Mouse (Mus musculus): Measurements from ENCODE around the gene Smbd1.

Gene Smbd1

DNA sequence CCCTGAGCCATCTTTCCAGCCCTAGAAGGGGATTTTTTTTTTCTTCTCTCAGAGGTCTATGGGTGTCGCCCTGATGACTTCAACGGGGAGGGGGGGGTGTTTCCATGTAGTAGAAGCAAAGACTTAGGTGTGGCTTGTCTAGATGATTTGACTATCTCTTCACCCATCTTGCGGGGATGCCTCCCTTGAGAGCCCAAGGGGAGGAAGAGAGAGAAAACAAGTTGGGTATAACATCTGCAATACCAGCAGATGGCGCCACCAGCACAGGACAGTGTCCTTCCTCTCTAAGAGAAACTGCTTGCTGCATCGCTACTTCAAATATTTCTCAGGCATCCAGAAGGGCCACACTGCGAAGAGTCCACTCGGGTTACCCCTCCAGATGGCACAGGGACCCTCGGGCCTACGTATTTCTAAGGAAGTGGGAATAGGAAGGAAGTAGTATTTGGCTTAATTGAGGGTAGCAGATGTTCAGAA lies 2.6 kb upstream of the Smbd1 start:
- peak; percentile 98 for DNase-seq

DNA sequence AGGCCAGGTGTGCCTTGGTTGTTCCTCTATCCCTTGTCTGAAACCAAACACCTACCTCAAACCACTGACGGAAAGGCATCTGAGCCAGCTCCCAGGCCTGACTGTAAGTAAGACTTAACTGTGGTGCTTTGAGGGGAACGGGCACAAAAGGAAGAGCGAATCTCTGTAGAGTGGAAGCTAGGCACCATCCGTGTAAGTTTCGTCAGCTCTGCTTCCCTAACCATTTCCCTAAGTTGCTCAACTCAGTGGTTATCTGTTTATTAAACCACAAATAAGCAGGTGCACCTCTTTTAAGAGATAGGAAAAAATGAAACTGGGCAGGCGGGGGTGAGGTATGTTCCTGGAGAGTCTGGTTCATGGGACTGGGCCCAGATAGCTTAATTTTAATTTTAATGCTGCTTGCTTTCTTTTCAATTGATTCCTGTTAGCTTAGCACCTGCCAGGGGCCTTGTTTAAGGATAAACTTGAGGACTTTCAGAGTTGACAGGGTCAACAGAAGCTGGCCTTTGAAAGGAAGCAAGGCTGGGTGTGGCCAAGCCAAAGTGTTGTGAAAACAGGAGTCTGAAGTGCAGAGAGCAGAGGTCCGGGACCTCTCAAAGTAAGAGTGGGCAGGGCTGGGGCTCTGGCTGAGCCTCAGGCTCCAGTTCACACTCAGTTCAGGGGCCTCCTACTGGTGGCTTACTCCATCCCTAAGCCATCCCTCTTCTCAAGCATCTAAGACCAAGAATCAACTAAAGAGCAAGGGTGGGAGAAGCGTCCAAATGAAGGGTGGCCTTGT lies 2.7 kb downstream of the Smbd1 start:
- DNase-seq = no peak

DNA sequence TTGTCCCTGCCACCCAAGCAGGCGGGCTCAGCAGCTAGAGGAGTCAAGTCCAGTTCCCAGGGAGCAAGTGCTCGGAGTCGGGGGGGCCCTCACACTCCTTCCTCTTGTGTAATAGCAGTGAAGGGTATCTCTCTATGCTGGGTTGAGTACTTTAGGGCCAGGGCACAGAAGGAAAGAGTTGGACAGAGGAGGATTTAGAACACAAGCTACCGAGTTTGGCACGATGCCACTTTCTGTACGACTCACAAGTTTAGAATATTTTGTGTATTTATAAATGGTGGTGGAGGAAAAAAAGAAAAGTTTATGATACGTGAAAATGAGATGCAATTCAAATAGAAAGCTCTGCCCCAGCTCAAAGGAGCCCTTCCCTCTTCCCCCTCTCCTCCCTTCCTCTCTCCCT lies 5.1 kb downstream of the Smbd1 start:
- no peak for DNase-seq

DNA sequence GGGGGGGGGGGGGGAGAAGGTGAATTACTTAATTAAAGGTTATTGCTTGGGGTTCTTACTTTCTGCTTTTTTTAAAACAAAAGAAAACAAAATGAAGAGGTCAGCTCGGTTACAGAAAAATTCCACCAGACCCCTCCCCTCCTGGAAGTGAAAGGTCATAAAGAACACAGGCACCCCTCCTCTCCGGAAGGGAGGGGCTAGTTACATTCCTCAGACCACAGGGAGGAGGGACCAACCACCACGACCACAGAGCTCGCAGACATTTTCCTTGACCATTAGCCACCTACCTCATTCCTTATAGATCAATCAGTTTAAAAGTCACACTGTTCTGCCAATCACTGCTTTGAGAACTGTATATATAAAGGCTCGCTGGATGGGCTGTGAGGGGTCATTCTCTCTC lies 6.4 kb downstream of the Smbd1 start:
- no peak for DNase-seq

DNA sequence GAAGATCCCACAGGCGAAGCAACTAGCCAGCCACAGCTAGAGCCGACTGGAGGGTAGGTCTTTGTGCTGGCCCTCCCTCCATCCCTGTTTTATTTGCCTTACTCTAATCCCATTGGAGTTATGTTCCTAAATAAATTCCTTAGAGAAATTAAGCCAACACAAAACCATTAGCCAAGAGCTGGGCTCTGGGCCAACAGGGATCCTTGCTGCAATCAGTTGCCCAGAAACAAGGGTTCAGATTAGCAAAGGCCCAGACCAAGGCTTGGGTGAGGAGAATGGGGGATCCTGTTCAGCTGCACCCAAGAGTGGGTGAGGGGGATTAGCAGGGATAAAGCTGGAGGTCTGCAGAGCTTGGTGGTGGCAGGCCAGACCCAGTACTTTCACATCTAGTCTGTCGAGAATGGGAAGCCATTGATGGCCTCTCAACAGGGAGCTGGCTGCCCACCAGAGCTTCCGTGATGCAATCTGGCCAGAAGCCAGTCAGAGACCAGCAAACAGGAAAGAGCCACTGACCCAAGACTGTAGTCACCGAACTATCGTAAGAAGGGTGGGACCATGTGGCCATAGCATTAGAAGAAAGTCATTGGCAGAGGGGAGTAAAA lies 6.9 kb downstream of the Smbd1 start:
- no peak for DNase-seq

DNA sequence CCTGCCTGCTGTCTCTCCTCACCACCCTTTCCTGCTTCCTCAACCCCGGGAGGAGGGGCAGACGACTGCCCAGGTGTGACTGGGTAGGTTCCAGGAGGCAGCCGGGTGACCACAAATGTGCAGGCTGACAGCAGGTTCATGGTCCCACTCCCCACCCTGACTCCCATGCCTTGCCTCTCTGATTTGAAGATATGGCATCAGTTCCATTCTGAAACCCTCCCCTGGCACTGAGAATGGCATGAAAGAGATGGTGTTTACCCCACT lies 12.9 kb downstream of the Smbd1 start, which contains the start of gene Muc20:
TSS of gene Muc20 (minus strand) at position 10 of the 264 bp plus-strand sequence.
- peak; percentile 14 for DNase-seq

DNA sequence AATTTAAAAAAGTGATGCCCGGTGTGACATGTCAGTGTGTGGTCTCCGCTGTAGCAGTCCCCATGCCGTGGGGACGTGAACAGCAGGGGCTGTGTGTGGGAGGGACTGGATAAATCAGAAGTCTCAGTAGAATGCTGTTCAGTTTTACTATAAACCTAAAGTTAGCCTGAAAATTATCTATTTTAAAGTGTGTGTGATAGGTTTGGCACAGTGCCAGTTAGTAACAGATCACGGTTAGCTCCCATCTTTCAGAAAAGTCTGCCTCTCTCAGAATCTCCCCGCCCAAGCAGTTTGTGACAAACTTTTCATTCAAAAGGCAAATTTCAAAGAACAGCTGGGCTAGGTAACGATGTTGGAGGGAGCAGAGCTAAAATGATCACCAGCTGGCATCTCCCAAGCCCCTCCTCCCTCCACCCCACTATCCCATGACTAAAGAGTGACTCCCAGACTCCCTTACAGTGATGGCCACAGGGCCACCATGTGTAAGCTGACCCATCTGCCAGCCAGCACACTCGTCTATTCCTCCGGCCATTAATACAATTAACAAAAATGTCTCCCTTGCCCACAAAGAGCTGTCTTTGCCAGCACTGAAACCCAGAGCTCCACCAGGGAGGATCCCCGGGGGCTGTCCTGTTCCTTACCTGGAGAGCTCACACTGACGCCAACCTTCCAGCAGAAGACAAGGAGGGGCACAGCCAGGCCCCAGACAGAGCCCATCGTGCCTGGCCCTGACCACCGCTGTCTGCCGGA lies 13.4 kb downstream of the Smbd1 start:
- no peak for DNase-seq

DNA sequence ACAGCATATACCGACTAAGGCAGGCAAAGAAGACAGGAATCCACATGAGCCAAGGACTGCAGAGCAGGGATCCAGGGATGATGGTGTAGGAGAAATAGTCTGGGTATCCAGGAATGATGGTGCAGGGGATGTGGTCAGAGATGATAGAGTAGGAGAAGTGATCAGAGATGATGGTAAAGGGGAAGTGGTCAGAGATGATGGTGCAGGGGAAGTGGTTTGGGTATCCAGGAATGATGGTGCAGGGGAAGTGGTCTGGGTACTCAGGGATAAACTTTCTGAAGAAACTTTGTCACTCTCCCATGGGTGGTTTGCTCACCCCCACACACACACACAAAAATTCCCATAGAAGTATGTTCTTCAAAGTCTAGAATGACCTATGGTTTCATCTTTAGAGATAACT lies 15.1 kb downstream of the Smbd1 start:
- DNase-seq = no peak

DNA sequence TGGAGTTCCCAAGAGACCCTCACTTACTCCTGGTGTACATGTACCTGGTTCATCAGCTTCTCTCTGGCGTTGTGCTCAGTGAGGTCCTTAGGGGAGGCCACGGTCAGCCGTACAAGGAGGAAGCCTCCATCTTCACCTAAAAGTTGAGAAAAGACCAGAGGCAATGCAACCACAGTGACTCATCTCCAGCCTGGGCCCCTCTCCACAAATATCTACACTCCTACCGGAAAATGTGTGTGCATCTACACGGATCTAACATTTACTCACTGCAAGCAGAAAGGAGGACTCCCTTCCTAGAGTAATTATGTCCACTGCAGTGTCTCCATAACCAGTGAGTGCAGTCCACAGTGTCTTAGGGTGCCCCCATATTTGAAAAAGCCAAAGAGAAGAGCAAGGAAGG lies 20.2 kb downstream of the Smbd1 start:
- DNase-seq = no peak

DNA sequence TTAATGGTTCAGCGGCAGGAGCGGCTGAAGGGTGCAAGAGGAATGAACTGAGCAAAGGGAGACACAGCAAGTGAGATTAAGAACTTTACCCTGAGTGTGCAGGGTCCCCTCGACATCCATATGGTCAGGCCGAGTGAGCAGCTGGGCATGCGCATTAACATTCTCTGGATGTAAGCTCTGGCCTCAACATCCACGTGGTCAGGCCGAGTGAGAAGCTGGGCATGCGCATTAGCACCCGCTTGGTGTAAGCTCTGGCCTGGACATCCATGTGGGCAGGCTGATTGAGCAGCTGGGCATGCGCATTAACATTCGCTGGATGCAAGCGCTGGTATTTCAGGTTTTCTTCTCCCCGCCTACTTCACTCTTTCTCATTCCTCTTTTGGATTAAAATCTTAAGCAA lies 25.4 kb downstream of the Smbd1 start:
- DNase-seq = no peak

DNA sequence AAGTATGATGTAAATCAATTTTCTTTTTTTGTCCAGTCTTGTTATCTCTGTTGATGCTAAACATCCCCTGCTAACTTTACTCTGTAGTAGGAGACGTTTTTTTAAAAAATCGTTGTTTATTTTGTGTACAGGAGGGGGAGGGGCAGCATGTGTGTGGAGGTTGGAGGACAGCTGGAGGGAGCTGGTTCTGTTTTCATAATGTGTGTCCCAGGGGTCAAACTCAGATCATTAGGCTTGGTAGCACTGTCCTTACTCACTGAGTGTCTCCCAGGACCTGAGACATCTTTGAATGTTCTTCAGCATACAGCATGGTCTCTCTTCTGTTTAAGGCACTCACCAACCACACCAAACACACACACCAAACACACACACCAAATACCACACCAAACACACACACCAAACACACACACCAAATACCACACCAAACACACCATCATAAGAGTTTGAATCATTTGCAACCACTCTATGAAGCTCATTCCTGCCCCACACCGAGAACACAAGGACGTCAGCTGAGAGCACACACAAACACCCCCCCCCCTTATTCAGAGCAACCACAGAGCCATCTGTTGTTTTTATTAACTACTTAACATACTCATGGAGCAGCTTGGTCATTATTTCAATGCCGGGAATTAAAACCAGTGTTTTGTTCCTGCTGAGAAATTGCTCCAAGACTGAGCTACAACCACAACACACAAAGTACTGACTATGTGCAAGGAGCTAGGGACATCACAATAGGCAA lies 26.8 kb downstream of the Smbd1 start:
- no peak for DNase-seq

DNA sequence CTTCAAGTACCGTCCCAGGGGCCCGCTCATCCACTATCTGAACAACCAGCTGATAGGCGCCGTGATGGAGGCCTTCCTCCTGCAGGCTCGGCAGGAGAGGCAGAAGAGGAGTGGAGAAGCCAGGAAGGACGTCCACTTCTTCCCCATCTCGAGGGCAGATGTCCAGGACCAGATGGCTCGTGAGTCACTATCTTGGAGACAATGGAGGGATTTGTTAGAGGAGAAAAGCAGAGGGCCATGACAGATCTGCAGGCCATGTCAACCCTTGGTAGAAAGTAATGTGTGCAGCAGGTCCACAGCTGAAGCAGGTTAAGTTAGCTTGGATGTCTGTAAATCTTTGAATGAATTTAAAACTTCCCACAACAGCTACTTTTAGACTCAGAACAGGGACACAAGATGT lies 31.3 kb downstream of the Smbd1 start:
- no peak for DNase-seq

DNA sequence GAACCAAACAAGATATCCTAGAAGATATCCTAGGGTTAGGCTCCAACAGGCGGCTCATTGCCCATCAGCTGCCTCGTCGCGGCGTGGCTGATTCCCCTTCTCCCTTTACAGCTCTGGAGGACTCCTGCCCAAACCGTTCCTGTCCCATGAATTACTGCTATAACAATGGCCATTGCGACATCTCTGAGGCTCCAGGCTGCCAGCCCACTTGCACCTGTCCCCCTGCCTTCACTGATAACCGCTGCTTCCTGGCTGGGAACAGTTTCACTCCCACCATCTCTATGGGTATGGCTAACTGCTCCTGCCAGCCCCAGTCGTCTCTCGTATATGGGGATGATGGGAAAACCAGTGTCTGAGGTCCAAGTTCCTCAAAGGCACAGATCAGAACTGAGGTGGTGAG lies 33.6 kb downstream of the Smbd1 start:
- DNase-seq = no peak

DNA sequence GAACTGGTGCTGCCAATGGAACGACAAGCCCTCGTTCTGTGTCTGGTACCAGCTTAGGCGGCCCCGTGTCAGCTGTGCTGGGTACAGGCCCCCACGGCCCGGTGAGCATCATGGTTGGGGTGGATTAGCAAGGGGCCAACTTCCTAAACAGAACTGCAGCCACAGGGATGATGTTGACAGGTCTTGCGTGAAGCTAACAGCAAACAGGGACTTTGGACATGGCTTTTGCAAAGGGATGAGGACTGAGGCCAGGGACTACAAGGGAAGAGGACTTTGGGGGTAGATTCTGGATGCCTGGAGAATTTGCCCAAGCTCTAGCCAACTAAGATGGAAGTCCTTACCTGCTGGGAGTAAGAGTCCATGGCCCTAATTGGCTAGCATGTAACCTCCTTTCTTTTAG lies 43.4 kb downstream of the Smbd1 start:
- DNase-seq = no peak

DNA sequence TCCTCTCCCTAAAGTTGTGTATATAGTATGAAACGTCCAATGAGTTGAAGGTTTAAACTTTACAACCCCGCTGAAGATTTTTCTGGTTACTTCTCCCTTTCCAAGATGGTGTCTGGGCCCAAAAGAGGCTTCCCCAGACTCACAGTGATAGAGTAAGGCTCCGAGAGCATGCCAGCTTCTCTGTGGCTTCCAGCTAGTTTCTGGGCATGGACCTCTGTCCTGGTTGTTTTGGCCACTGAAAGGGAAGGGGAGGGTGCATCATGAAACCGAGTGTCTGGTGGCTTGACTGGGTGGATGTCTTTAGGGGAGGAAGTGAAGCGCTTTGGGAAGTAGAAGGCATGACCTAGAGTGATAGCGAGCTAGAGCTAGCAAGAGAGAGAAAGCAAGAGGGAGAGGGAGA lies 45.3 kb downstream of the Smbd1 start:
- no peak for DNase-seq

DNA sequence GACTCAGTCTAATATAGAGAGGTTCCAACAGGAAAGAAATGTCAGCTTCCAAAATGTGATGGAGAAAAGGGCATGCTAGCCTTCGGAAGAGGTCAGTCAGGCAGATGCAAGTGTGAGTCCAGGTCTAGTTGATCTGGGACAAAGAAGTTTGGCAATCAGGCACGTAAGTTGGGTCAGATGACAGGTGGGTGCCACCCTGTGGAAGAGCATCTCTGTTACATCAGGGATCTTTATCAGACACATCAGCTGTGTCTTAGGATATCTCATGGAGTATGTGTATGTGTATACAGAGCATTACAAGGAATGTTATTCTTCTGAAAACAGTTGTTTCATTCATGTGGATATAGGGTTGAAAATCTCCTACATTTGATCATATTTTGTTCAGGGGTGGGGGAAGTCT lies 45.7 kb downstream of the Smbd1 start:
- no peak for DNase-seq

Measured in thymus, postnatal 4 days (tissue).